Mouse (Mus musculus) heart, postnatal 0 days (tissue): ENCODE measurements around the gene Chrna5. TPM values are rescaled to one million over a fixed set of nuclear protein-coding genes. Genes with fewer than 3 reads are reported as not detected.
"Not testable (repeated sequence)": the region's sequence is repeated elsewhere in the genome, so short reads cannot be mapped to it uniquely, and the experiment has no call there.

ENCODE experiments used
- ATAC-seq: fragments of 200-750 bp; cut with Nextera tagmentation; 2 replicates; pipeline ENCODE4 v1.8.0; 2017; ENCODE audit warnings: low read depth, moderate number of reproducible peaks, moderate library complexity; ENCODE audit not compliant: insufficient read depth
- DNase-seq: peaks from one replicate; pipeline ENCODE4 v3.0.0-alpha.2; 2016; ENCODE audit warnings: low spot score
- H3K27ac ChIP-seq: fragments of 300-500 bp; sonication (generic); 2 replicates; pipeline ENCODE4 v1.5.1; 2014; ENCODE audit warnings: low read depth, mild to moderate bottlenecking
- H3K27me3 ChIP-seq: fragments of 300-500 bp; sonication (generic); 2 replicates; pipeline ENCODE4 v1.6.1; 2014; ENCODE audit warnings: low read length, mixed read lengths; ENCODE audit not compliant: control insufficient read depth, insufficient read depth
- H3K36me3 ChIP-seq: fragments of 300-500 bp; sonication (generic); replicated peaks from 2 replicates; pipeline ENCODE4 v1.6.1; 2014; ENCODE audit warnings: low read length, mixed read lengths; ENCODE audit not compliant: control insufficient read depth, insufficient read depth
- H3K4me1 ChIP-seq: fragments of 300-500 bp; sonication (generic); 2 replicates; pipeline ENCODE4 v1.6.1; 2014; ENCODE audit warnings: antibody characterized with exemption; ENCODE audit not compliant: control insufficient read depth, insufficient read depth
- H3K4me2 ChIP-seq: fragments of 300-500 bp; sonication (generic); 2 replicates; pipeline ENCODE4 v1.6.1; 2014; ENCODE audit warnings: low read depth, mild to moderate bottlenecking, low read length, moderate library complexity
- H3K4me3 ChIP-seq: fragments of 300-500 bp; sonication (generic); 2 replicates; pipeline ENCODE4 v1.5.1; 2014; ENCODE audit warnings: low read depth, low read length
- H3K9ac ChIP-seq: fragments of 300-500 bp; sonication (generic); replicated peaks from 2 replicates; pipeline ENCODE4 v1.6.1; 2014; ENCODE audit warnings: low read depth, low read length, mixed read lengths
- H3K9me3 ChIP-seq: fragments of 300-500 bp; sonication (generic); replicated peaks from 2 replicates; pipeline ENCODE4 v1.6.1; 2016; ENCODE audit warnings: low read length; ENCODE audit not compliant: control insufficient read depth
- CTCF ChIP-seq: IDR thresholded peaks from 2 replicates; pipeline ENCODE4 v1.5.1; 2016; ENCODE audit warnings: antibody characterized with exemption, control low read depth, low read depth
- EP300 ChIP-seq: IDR thresholded peaks from 2 replicates; pipeline ENCODE4 v1.6.1; 2016; ENCODE audit warnings: antibody characterized with exemption, low read depth
- WGBS: fragments of 180-500 bp; shearing (Covaris S2); extraction: QIAGEN DNeasy Blood & Tissue Kit; methylation state at CpG from one replicate; pipeline ENCODE4 v1.1.7; 2014; 5-methylcytosine and 5-hydroxymethylcytosine counted together
- polyA plus RNA-seq: library from polyadenylated mRNA; unstranded; fragments of >200 nt; fragmentation: Nextera tagmentation; extraction: Ambion mirVana; gene quantifications from 2 replicates; pipeline ENCODE4 v1.2.1, GENCODE M21; 2015
- total RNA-seq: library from RNA; depleted of rRNA; stranded (reverse); fragments of >200 nt; gene quantifications from 2 replicates; pipeline ENCODE4 v1.2.3, GENCODE M21; 2014; ENCODE audit warnings: low replicate concordance

Gene Chrna5
- total and polyA plus RNA-seq, 2 experiments from 2014 or later, result 0.07 TPM; not detected in 1

DNA sequence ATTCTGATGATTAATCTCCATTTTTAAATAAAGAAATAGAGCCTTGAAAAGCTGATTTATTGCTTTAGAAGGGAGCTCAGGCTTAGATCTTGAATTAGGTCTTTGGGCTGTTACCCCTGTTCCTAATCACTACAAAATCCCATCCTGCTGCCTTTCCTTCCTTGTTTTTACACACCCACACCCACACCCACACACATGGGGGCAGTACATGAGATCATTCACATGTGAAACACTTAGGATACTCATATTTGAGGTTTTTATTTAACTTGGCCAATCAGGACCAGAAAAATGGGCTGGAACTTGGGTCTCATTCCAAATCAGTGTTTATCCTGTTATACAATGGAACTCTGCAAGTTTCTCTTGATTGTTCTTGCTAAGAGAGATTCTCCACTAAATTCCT lies 31.2 kb upstream of the Chrna5 start:
- no peaks in the 10 kb centered on the region for H3K9me3 ChIP-seq
- H3K4me3 ChIP-seq, result no peak overlapping the region
- no peak overlapping the region for H3K4me2 ChIP-seq
- H3K36me3 ChIP-seq, result peaks cover 23% of the 10 kb centered on the region
- DNase-seq, result no peak
- H3K9ac ChIP-seq, result no peak overlapping the region
- H3K27me3 ChIP-seq, result no peaks in the 10 kb centered on the region
- no peak for ATAC-seq
- TF ChIP-seq EP300 (no peak), CTCF (no peak)
- H3K27ac ChIP-seq, result no peak overlapping the region
- H3K4me1 ChIP-seq, result peaks cover 6% of the 10 kb centered on the region; the same call in 1 of the 2 replicates

GRCm38 (mm10) chr9:54950162-54950561 lies 30.5 kb upstream of the Chrna5 start:
- Histone ChIP-seq H3K4me3 (peak overlapping the region; percentile 76), H3K4me2 (peak overlapping the region; percentile 86), H3K27ac (peak overlapping the region; percentile 90), H3K36me3 (peaks cover 28% of the 10 kb centered on the region)
- H3K27me3 ChIP-seq, H3K9me3 ChIP-seq, DNase-seq, H3K4me1 ChIP-seq, H3K9ac ChIP-seq, ATAC-seq: not testable (repeated sequence)
- WGBS, result 47% methylated on average over 8 of the region's 8 CpGs

GRCm38 (mm10) chr9:54950575-54951321 lies 29.9 kb upstream of the Chrna5 start, which contains the start of the genes Psma4 and AY074887:
TSS of gene Psma4 (plus strand) at chr9:54950790.
TSS of gene AY074887 (minus strand) at chr9:54950998.
- H3K4me1 ChIP-seq, result peaks cover 6% of the 10 kb centered on the region; the same call in 1 of the 2 replicates
- peak; percentile 99 for ATAC-seq
- peak; percentile 90 for DNase-seq
- H3K4me3 ChIP-seq, result peak within 1 kb of the TSS; percentile 76
- under 1% methylated on average over 63 of the region's 65 CpGs for WGBS
- H3K9ac ChIP-seq, result peak within 1 kb of the TSS; percentile 78
- H3K36me3 ChIP-seq, result peaks cover 34% of the 10 kb centered on the region
- H3K4me2 ChIP-seq, result peak within 1 kb of the TSS; percentile 86
- TF ChIP-seq EP300 (no peak), CTCF (no peak)
- peak within 1 kb of the TSS; percentile 90 for H3K27ac ChIP-seq
- no peaks in the 10 kb centered on the region for H3K27me3 ChIP-seq
- no peaks in the 10 kb centered on the region for H3K9me3 ChIP-seq

- Histone ChIP-seq H3K27me3 (no peaks in the 10 kb centered on the region), H3K4me1 (no peaks in the 10 kb centered on the region), H3K9ac (no peak overlapping the region), H3K4me3 (no peak overlapping the region), H3K4me2 (no peak overlapping the region), H3K36me3 (peaks cover 42% of the 10 kb centered on the region), H3K9me3 (no peaks in the 10 kb centered on the region), H3K27ac (no peak overlapping the region)
- ATAC-seq (no peak), DNase-seq (no peak)
- TF ChIP-seq CTCF (no peak), EP300 (no peak)
- WGBS, result 90% methylated on average over 4 of the region's 4 CpGs
Measured at GRCm38 (mm10) chr9:54961059-54961458, 19.6 kb upstream of the Chrna5 start.

GRCm38 (mm10) chr9:54963669-54964068 lies 17.0 kb upstream of the Chrna5 start:
- Histone ChIP-seq H3K4me2 (no peak overlapping the region), H3K4me1 (no peaks in the 10 kb centered on the region), H3K9me3 (no peaks in the 10 kb centered on the region), H3K27ac (no peak overlapping the region), H3K4me3 (no peak overlapping the region), H3K27me3 (no peaks in the 10 kb centered on the region), H3K36me3 (peaks cover 16% of the 10 kb centered on the region), H3K9ac (no peak overlapping the region)
- DNase-seq (no peak), ATAC-seq (no peak)
- TF ChIP-seq EP300 (no peak), CTCF (no peak)
